Mouse (Mus musculus) kidney, adult 9 months (tissue): ENCODE measurements around the gene Zfp870.
A peak's percentile ranks its signal among the peaks of the same experiment; 100 is the strongest.
"Not testable (repeated sequence)": the region's sequence is repeated elsewhere in the genome, so short reads cannot be mapped to it uniquely, and the experiment has no call there.

Source experiments
- DNase-seq: peaks from one replicate; pipeline ENCODE4 v3.0.0; 2022

Zfp870 gene

GRCm38 (mm10) chr17:32867266-32867665 is 24.2 kb downstream of the Zfp870 start:
- not testable (repeated sequence) for DNase-seq

GRCm38 (mm10) chr17:32856713-32857112 is 34.7 kb downstream of the Zfp870 start:
- DNase-seq: not testable (repeated sequence)

GRCm38 (mm10) chr17:32851581-32851980 is 39.9 kb downstream of the Zfp870 start:
- no peak for DNase-seq

GRCm38 (mm10) chr17:32841388-32841787 is 50.1 kb downstream of the Zfp870 start:
- DNase-seq: no peak

- DNase-seq: no peak
These were observed 52.2 kb downstream of the Zfp870 start for GRCm38 (mm10) chr17:32839083-32839802.

- DNase-seq: no peak
These were observed 61.0 kb downstream of the Zfp870 start for GRCm38 (mm10) chr17:32830418-32830782.

- DNase-seq: peak; percentile 86
These were observed 61.7 kb downstream of the Zfp870 start, which contains the start of gene Zfp799 for GRCm38 (mm10) chr17:32829540-32830417. Gene Zfp799, minus strand, starts transcription at chr17:32830261.
